Mouse (Mus musculus): ENCODE measurements around the gene Ppp1r37. TPM values are rescaled to one million over a fixed set of nuclear protein-coding genes. Genes with fewer than 3 reads are reported as not detected.

The Ppp1r37 gene
- total RNA-seq, 1 experiment from 2014 or later: 14.9 TPM

DNA sequence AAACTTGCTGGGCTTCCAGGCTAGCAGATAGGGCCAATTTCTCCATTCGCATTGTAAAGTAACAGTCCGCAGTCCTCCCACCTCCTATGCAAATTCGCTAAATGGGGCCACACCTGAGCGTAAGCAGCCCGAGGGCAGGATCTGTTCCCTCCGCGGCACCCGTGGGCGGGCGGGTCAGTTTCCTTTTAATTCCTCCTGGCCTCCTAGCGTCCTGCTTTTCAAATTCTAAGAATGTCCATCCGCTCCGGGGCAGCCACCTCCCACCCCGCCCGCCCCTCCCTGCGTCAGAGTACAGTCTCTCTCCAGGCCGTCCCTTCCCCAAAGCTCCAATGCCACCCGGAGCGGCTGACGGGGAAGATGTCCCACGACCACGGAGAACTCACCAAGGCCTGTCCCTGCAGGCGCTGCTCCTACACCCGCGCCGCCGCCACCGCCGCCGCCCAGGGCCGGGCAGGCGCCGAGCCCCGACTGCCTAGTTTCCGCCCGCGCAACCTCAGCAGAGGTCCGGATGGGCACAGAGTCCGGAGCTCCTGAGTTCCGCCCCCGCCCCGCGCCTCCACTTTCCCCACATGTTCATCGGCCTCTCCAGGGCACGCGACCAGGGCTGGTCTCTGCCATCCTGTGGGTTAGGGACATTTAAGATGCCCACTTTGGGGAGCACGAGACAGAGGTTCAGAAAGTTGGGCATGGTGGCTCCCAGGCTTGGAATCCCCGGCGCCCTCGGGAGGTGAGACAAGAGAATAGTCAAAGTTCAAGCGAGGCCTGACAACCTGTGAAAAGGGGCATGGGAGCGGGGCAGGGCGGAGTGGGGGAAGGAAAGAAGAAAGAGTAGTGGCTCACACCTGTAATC is 10.3 kb upstream of the Ppp1r37 start:
- ATAC-seq (replicated peaks; ENCODE audit: low read depth, poor library complexity, severe bottlenecking): peak; percentile 59

DNA sequence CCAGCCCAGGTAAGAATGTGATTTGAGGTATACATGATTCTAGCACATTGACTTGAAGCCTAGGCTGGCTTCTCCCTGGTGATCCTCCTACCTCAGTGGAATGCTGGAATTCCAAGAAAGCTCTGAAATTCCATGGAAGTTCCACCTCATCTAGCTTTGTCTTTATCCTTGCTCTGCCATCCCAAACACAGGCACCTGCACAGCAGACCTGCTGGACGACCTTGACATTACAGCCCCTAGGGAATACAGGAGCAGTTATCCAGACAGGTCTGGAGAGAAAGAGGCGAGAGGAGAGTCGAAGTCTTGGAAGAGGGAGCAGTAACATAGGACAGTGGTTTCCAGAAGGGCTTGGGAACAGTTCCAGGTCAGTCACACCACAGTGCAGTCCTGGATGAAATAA is 6.8 kb upstream of the Ppp1r37 start:
- no peak for ATAC-seq (replicated peaks; ENCODE audit: low read depth, poor library complexity, severe bottlenecking)

DNA sequence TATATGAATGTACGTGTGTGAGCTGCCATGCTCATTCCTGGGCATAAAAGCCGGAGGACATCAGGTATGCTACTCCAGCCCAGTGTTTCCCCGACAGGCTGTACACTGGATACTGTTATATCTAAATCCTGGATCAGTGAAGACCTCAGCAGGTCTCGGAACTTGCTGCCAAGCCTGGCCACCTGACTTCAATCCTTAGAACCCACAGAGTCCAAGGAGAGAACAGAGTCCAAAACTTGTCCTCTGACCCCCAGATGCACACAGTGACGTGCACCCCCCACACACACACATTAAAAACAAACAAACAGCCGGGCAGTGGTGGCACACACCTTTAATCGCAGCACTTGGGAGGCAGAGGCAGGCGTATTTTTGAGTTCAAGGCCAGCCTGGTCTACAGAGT is 4.5 kb upstream of the Ppp1r37 start:
- no peak for ATAC-seq (replicated peaks; ENCODE audit: low read depth, poor library complexity, severe bottlenecking)

DNA sequence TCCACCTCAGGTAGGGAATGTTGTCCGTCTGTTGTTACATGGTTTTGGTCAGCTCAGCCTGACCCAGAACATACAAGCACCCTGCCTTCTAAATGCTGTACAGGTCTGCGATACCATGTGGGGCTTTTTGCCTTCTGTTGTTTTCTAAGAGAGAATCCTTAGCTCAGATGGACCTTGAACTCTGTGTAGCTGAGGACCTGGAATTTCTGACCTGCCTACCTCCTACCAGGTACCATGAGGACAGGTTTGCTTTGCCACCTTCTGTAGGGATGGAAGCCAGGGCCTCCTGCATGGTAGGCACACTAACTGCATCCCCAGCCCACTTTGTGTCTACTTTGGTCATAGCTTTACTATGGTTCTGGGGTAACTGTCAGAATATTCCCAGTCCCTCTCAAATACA is 2.9 kb upstream of the Ppp1r37 start:
- ATAC-seq (replicated peaks; ENCODE audit: low read depth, poor library complexity, severe bottlenecking): no peak

DNA sequence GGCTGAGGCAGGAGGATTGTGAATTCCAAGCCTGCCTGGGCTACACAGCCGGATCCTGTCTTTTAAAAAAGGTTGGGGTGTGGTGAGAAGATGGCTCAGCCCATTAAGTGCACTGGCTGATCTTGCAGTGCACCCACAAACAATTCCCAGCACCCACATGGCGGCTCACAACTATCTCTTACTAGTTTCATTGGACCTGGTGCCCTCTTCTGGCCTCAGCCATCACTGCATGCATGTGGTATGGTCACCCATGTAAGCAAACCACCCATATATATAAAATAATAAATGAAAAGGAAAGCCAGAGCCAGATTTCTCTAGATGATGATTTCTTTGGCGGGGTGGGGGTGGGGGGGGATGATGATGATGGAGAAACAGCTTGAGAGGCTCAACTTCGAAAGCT is 1.6 kb upstream of the Ppp1r37 start:
- no peak for ATAC-seq (replicated peaks; ENCODE audit: low read depth, poor library complexity, severe bottlenecking)

DNA sequence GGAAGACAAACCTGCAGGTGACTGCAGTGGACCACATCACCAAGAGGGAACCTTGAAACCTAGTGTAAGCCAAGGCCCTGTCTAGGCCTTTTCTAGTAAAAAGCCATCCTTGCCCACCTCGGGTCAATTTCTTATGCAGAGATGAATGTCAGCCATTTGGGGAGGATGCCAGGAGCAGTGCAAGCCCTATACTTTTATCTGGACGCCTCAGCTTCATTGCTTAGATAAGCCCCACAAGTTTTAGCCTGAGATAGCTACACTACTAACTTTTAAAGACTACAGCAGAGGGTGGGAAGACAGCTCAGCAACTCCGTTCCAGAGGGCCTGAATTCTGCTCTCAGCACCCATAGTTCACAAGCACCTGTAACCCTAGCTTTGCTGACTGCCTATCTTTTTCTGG is 1.0 kb upstream of the Ppp1r37 start:
- peak; percentile 22; the same call in 1 of the 2 replicates for ATAC-seq (replicated peaks; ENCODE audit: low read depth, poor library complexity, severe bottlenecking)

DNA sequence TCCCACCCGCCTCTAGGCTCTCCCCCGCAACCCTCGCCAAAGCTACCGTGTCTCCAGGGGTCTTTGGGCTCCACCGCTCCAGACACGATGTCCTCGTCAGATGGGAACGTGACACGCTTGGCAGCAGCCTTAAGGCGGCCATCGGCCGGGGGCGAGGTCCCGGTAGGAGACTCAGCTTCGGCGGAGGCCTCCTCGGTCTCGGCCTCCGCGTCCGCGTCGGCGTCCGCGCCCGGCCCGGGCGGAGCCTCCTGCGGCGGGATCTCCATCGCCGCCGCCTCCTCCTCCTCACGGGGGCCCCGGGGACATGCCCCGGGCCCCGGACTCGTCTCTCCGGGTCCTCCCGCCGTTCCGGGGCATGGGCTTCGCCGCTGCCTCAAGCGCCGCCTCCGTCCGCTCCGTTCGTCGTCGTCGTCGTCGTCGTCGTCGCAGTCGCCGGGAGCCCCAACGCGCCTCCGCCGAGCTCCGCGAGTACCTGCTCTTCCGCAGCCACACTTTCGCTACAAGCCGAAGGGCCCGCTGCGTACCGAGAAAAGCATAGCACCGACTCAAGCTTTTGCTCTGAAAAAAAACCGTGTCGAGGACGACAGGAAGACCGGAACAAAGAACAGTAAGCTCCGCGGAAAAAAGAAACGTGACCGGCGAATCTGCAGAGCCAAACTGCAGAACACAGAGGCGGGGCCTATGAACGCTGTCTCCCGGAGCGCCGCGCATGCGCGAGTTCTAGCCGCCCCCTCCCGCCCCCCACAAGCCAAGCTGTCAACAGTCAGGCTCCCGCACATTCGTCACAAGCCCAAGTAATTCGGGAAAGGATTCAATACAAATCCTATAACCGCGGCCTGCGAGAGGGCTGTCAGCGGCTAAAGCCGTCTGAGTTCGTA is 872 bp downstream of the Ppp1r37 start:
- ATAC-seq (replicated peaks; ENCODE audit: low read depth, poor library complexity, severe bottlenecking): peak; percentile 76

DNA sequence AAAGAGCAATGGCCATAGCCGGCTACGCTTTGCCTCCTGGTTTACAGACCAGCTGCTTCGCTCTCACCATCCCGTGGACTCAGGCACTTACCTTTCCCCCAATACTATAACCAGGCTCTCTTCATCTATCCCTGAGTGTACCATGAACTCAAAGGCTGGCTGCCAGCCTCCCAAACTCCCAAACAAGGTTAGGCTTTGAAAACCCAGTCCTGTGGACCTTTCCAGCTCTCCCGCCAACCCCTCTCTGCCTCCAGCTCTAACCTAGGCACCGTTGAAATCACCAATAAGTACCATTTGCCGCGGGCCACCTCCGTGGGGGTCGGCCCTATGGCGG is 1.5 kb downstream of the Ppp1r37 start:
- ATAC-seq (replicated peaks; ENCODE audit: low read depth, poor library complexity, severe bottlenecking): no peak

DNA sequence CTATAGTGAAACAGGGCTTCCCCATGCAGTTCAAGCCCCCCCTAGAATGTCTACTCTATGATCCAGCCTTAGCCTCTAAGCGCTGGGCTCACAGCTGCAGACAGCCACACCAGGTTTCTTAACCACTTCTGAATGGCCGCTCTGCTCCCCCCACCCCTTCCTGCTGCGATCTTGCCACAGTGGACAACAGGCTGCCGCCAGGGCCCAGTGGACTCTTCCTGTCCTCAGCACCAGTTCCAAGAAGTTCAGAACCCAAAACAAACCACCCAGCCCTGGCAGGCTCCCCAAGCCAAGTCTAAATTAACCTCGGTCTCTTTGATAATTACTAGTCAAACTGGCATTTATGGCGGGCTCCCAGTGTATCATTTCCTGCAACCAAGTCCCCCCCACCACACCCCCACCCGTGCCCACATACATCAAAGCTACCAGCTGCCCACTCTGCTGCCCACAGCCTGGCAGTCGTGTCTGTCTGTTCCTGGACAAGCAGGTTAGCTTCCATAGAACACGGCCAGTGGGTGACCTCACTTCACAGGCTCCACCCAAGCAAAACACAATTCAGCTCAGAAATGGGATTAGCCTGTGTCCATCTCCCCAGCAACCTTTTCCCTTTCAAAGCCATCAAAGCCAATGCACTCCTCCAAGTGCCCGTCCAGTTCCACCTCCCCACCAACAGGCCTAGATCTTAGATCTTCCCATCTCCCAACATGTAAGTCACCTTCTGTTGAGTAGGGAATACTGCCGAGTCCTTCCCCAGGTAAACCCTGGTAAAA is 2.2 kb downstream of the Ppp1r37 start:
- ATAC-seq (replicated peaks; ENCODE audit: low read depth, poor library complexity, severe bottlenecking): no peak

DNA sequence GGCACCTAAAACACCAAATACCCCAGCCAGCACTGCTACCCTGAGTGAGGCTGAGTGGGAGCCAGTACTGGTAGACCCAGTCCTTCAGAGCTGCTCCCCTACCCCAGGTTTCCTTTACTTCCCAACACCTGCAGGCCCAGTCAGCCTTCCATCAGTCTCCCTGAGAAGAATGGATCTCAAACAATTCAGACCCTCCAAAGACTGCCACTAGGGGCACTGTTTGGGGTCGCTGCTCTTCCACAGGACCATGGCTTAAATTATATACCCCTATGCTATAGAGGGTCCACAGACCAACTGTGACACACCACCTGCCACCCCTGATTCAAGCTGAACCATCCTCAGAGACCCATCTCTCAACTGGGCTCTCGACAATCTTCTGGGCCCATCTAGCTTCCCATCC is 3.9 kb downstream of the Ppp1r37 start:
- no peak for ATAC-seq (replicated peaks; ENCODE audit: low read depth, poor library complexity, severe bottlenecking)

DNA sequence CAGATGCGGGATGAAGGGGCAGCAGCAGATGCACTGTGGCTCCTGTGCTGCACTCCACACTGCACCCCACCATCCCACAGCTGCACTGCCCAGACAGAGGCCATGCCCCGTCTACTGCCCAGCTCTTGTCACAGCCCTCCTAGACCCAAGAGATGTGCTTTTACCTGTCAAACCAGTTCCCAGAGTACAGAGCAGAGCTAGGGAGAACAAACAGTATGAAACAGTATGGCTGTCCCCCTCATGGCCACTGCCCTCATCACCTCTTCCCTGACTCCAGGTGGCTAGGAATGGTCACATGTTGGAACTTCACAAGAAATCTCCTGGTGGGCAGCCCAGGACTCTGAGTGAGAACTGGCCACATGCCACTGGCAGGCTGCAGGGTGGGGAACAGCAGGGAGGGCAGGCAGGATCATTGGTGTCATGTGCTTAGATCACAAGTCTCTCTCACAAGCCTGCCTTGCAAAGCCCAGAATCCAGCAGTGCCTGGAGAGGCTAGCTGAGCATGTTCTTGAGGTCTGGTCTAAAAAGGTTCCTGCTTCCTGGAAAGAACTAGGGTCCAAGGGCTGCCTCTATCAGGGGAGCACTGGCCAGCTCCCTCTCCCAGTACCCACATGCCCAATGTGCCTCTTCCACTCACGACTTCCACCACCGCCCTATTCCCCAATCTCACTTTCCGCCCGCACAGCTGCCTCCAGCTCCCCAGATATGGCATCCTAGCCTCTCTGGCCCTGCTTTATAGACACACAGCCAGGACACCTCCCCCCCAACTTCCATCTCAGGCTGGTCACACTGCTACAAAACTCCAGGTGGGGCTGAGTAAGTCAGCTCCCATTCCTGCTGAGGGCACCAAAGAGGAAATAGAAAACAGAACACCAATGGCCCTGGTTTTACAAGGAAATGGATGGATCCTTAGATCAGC is 4.6 kb downstream of the Ppp1r37 start:
- no peak for ATAC-seq (replicated peaks; ENCODE audit: low read depth, poor library complexity, severe bottlenecking)

DNA sequence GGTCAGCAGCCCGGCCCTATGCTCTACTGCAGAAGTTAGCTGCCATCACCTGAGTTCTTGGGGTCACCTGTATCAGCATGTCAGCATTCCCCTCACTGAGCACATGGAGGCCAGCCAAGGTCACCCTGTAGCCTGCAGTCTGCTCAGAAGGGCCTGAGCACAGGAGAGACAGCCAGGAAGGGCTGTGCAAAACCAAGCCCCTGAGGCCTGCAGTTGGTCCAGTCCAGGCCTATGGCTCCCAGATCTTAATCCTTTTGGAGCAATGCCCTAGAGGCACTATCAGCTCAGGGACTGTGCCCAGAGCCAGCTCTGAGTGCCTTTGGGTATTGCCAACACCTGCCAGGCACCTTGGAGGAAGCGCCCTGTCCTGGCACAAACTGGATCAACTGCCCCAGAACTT is 5.8 kb downstream of the Ppp1r37 start:
- ATAC-seq (replicated peaks; ENCODE audit: low read depth, poor library complexity, severe bottlenecking): no peak

DNA sequence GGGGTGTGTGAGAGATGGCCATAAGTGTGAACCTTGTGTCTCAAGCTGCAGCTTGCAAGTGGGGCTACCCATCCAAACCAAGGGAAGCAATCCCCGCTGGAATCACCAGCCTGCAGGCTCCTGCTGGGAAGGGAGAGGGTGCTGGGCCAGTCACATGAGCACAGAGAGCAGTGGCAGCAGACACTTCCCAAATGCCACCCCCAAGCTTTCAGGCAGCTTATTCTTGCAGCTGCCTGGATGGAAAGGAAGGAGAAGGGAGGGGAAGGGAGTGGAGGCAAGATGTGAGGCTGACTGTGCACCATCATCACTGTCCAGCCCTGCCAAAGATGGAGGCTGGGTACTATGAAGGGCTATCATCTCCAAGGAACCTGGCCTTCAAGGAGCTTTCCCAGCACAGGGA is 8.7 kb downstream of the Ppp1r37 start:
- ATAC-seq (replicated peaks; ENCODE audit: low read depth, poor library complexity, severe bottlenecking): no peak

DNA sequence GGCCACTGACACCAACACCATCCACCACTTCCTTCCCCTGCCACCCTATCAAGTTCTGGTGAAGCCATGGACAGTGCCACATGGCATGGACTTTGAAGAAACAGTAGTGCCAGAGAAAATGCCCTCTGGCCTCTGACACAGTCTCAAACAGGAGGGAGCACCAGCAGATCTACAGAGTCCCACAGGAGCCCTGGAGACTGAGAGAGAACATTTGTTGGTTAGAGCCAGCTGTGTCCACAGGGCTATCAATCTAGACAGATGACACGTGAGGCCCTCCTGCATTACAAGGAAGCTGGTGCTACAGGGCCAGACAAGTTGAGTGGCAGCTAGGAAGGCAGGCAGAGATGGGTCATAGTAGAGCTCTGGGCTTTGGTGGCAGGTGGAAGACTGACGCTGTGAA is 10.4 kb downstream of the Ppp1r37 start:
- ATAC-seq (replicated peaks; ENCODE audit: low read depth, poor library complexity, severe bottlenecking): peak; percentile 60

DNA sequence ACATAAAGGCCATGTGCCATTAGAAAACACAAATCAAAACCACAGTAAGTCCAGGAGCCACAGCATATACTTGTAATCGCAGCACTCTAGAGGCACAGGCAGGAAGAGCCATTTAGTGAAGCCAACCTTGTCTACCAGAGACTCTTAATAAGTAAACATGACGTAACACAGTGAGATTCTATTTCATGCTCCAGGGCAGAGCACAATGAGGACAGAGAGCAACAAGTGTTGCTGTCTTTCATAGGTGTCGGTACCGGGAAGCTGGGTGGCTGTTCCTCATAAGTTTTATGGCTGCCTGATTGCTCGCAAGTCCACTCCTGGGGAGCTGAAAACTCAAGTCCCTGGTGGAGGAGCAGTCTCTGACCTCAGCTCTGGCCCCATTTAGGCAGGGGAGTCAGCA is 11.2 kb downstream of the Ppp1r37 start:
- ATAC-seq (replicated peaks; ENCODE audit: low read depth, poor library complexity, severe bottlenecking): no peak

DNA sequence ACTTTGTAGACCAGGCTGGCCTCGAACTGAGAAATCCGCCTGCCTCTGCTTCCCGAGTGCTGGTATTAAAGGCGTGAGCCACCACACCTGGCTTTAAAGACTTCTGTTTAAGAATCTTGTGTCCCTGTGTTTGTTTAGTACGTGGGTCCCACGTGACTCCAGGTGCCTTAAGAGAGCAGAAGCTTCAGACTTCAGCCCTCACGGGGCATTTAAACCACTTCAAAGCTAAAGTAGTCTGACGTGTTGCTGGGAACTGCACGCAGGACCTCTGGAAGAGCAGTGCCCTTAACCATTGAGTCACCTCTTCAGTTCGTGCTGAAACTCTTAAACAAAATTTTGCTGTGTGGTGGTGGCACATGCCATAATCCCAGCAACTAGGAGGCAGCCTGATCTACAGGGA is 13.5 kb downstream of the Ppp1r37 start:
- no peak for ATAC-seq (replicated peaks; ENCODE audit: low read depth, poor library complexity, severe bottlenecking)

DNA sequence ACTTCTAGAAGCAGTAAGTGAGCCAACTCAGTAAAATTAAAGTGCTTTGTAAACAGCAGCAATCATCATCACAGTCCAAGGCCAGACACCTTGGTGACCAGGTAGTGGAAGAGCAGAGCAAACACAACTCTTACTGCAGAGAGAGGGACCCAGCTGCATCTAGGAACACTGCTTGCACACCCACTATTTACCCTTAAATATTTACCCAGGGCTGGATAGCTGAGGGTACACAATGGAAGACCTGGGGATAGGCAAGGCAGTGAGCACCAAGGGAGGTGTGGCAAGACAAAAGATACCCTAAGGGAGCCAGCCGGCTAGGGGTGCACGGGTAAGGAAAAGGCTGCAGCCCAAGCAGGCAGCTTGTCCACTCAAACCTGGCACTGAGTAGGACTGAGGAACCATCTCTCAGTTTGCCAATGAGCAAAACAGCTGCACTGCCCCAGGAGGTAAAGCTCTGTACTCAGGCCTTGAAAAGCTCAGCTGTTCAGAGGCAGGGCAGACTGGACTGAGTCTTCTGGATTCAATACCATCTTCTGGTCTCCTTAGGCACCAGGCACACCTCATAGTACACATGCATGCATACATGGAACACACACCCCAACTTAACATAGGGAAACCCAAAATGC is 15.4 kb downstream of the Ppp1r37 start:
- ATAC-seq (replicated peaks; ENCODE audit: low read depth, poor library complexity, severe bottlenecking): no peak

DNA sequence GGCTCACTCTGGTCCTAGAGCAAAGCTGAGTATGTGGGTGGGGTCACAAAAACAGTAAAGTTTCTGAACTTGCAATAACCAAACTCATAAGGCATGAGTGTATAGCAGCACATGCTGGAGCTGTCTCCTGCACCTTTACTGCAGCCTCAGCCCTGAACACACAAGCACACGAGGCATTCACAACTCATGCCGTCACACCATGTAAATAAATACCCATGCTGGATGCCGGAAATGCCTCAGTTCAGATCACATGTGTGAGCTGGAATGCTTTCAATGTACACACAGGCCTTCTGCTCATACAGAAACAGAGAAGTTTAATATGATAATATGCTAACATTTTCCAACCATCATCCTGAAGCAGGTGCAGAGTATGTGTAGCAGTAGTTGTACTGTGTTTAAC is 16.9 kb downstream of the Ppp1r37 start:
- ATAC-seq (replicated peaks; ENCODE audit: low read depth, poor library complexity, severe bottlenecking): no peak

DNA sequence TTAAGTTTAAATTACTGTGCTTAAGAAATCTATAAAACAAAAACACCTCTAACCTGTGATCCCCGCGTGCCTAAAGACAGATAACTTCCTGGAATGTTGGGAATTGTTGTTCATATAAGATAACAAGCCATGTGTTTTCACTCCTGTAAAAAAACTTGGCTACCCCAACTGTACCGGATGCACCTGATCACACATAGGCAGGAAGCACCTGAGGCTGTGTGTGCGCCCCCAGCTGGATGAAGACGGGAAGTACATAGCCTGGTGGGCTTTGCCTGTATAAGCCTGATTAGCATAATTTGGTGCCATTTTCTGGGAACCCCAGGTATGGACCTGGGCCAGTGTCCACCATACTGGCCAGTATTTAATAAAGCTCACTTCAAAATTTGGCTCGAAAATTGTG is 19.3 kb downstream of the Ppp1r37 start:
- ATAC-seq (replicated peaks; ENCODE audit: low read depth, poor library complexity, severe bottlenecking): peak; percentile 67
